Mouse (Mus musculus): Measurements from ENCODE around the gene P3h3.
"Not testable (repeated sequence)": the region's sequence is repeated elsewhere in the genome, so short reads cannot be mapped to it uniquely, and the experiment has no call there.

Gene P3h3

DNA sequence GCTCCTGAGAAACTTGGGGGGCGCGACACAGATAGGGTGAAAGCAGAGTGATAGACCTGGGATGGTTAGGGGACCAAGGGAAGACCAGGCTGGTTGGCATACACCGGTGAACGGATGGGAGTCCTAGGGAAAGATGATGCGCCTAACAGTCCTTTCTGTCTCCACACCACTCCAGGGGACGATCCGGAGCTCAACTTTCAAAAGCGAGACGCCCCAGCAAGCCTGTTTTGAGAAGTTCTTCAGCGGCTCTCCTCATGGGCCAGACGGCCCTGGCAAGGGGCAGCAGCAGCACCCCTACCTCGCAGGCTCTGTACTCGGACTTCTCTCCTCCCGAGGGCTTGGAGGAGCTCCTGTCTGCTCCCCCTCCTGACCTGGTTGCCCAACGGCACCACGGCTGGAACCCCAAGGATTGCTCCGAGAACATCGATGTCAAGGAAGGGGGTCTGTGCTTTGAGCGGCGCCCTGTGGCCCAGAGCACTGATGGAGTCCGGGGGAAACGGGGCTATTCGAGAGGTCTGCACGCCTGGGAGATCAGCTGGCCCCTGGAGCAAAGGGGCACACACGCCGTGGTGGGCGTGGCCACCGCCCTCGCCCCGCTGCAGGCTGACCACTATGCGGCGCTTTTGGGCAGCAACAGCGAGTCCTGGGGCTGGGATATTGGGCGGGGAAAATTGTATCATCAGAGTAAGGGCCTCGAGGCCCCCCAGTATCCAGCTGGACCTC is 48.3 kb downstream of the P3h3 start:
- DNase-seq (ENCODE audit: low spot score) = no peak

DNA sequence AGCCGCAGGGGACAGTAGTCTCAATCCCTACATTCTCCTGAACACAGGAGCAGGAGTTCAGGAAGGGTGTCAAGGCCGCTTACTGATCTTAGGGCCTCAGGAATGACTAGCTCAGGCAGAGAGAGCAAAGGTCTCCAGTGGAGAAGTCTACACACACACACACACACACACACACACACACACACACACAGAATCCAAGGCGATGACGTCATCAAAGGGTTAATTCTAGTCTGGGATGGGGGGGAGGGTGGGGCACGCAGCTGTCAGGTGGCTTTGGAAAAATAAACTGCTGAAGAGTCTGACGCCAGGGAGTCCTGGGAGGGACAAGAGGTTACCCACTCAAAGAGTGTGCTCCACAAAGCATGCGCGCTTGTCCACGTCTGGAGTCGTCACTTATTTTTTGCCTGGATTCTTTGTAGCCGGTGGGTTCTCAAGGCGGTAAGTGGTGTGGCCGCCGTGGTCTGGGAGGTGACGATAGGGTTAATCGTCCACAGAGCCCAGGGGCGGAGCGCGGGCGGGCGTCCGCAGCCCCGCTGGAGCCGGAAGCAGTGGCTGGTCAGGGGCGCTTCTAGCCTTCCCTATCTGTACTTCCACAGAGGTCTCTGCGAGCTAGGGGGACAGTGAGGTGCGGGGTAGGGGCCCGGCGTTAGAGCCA is 49.1 kb downstream of the P3h3 start, which contains the start of gene Spsb2:
Gene Spsb2, plus strand, starts transcription at position 304 of the 655 bp plus-strand sequence.
- DNase-seq (ENCODE audit: low spot score) = no peak

DNA sequence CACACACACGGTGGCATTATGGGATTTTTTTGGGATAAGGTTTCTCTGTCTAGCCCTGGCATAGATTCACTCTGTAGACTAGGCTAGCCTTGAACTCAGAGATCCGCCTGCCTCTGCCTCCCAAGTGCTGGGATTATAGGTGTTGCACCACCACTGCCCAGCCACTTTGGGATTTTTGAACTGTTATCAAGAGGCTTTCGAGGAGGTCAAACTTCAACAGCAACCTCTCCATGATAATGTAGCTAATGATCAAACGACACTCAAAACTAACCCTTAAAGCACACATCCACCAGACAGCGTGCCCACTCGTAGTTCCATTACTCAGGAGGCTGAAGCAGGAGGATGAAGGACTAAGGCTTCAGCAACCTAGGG is 49.6 kb downstream of the P3h3 start:
- no peak for DNase-seq (ENCODE audit: low spot score)

DNA sequence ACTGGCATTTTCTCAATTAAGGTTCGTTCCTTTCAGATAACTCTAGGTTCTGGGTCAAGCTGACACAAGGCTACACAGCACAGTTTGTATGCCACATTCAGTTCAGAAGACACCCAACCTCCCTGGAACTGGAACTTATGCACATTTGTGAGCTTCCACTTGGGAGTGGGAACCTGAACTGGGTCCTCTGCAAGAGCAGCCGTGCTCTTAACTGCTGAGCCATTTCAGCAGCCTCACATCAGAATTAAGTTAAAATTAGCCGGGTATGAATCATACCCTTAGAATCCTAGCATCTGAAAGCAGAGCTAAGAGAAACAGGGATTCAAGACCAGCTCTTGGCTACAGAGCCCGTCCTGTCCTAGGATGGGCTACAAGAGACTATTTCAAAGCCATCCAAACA is 50.2 kb downstream of the P3h3 start:
- no peak for DNase-seq (ENCODE audit: low spot score)

DNA sequence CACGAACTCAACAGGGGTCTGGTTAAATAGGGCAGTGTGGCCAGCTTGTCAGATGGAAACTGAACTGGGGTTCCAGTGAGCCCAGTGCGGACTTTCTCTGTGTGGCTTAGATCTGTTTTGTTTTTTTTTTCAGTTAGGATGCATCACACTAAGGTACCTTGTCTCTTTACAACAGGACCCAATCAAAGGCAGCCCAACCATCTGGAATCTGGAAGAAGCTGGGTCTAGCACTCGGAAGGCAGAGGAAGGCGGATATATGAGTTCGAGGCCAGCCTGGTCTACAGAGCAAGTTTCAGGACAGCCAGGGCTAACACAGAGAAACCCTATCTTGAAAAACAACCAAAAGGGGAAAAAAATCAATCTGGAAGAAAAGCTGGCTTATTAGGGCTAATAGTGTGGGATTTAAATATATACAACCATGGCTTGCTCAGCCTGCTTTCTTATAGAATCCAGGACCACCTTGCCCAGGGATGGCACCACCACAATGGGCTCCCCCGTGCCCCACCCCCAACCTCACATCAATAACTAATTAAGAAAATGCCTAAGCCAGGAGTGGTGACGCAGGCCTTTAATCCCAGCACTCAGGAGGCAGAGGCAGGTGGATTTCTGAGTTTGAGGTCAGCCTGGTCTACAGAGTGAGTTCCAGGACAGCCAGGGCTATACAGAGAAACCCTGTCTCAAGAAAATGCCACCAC is 51.0 kb downstream of the P3h3 start:
- no peak for DNase-seq (ENCODE audit: low spot score)

DNA sequence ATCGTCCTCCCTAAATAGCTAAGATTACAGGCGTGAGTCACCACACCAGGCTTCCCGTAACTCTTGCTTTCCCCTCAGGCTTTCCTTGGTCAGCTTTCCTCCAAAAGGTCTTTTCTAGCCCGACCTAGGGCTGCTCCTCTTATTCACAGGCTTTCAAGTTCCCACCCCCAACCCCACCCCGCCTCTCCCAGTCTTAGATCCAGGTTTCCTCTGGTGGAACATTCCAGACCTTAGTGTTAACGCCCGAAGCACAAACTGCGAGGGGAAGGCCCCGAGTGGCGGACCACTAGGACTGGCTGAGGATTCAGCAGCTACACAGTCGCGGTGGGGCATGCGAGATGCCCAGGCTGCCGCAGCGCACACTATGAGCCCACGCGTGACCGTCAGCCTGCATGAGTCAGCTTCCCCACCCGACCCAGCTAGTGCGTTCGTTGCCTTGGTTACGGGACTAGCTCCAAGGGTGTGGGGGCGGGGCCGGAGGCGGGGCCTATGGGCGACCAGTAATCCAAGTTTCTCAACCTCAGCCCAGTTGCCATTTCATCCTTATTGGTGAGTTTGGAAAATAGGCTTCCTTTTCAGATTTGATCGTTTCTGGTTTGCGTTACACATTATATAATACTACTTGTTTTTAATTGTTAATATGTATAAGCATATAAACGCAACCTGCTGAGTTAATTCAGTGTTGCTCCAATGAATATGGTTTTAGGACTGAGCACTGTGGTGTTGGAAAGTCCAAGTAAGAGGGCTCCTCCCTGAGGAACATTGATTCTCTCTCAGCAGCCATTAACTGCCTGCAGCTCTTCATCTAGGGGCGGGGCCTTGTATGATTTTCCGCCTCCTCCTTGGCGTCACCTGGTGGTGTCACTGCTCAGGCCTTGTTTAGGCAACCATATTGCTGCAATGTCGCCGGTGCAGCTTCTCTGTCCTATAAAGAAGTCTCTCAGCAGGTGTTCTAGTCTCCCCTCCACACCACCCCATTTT is 51.9 kb downstream of the P3h3 start:
- peak; percentile 96 for DNase-seq (ENCODE audit: low spot score)

DNA sequence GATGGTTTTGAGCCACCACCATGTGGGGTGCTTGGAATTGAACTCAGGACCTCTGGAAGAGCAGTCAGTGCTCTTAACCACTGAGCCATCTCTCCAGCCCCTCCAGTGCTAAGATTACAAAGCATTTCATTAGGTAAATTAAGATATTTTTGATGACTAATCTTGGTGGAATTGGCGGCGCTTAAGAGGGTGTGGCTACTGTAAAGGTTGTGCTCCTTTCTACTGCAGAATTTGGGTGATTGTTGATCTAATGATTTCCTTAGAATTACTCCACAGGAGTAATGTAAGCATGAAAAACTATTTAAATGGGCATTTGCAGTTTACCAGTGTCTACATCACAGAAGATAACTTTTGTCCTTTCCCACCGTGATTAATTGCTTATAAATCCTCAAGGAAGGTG is 53.2 kb downstream of the P3h3 start:
- no peak for DNase-seq (ENCODE audit: low spot score)

DNA sequence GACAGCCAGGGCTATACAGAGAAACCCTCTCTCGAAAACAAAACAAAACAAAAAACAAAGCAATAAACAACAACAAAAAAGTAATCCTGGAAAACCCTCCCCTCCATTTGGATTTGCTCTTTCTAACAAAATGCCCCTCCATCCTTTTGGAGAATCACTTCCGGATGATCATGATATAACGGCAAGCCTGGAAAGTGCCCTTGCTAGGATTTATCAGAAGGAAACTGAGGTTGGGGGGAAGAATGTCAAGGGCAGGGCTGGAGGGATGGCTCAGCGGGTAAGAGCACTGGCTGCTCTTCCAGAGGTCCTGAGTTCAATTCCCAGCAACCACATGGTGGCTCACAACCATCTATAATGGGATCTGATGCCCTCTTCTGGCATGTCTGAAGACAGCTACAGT is 53.9 kb downstream of the P3h3 start:
- DNase-seq (ENCODE audit: low spot score) = not testable (repeated sequence)

DNA sequence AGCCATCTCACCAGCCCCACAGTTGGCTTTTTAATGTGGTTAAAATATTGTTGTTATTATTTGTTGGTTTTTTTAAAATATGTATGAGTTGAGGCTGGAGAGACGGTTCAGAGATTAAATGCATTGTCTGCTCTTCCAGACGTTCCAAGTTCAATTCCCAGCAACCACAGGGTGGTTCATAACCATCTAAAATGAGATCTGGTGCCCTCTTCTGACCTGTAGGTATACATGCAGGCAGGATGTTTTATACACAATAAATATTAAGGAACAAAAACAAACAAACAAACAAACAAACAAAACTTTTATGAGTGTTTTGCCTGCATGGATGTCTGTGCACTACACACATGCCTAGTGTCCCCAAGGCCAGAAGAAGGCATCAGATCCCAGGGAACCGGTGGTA is 54.5 kb downstream of the P3h3 start:
- no peak for DNase-seq (ENCODE audit: low spot score)

DNA sequence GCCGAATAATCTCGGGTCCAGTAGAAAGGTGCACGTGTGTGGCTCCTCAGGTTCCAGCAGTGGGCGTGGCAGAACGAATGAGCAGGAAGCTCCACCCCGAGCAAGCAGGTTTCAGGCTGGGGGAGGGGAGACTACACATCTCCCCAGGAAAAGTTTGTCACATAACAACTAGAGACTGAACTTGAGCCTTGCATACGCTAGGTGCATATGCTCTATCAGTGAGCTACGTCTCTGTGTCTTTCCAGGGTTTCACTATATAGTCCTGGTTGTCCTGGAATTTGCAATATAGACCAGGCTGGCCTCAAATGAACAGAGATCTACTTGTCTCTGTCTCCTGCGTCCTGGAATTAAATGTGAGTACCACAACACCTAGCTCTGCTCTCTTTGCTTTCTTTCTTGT is 55.2 kb downstream of the P3h3 start:
- not testable (repeated sequence) for DNase-seq (ENCODE audit: low spot score)

DNA sequence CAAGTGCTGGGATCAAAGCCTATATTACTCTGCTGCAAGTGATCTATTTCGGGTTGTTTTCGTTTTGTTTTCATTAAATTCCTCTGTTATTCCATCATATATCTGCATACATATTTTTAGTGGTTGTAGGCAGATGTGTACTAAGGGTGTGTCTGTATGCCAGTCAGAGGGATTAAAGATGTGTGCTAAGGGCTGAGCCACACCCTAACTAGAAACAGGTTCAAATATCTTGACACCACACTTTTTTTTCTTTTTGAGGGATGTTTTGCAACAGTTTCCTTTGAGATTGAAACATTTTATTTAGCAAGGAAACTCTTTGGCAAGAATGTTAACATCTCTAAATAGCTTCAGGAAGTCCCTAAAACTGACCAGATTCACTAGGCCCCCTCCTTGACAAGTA is 61.4 kb downstream of the P3h3 start:
- DNase-seq (ENCODE audit: low spot score) = no peak

DNA sequence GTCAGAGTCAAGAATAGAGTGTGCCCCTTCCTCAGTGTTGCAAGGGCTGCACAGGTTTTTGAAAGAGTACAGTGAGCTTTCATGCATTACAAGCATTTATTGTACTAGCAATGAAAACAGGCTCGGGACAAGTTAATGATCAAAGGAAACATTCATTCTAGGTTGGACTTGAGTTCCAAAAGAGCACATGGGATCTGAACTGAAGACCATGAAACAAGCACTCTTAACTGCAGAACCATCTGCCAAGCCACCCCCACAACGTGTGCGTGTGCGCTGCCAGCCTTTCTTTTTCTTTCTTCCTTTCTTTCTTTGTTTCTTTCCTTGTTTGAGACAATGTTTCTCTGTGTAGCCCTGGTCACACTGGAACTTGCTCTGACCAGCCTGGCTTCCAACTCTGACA is 61.8 kb downstream of the P3h3 start:
- no peak for DNase-seq (ENCODE audit: low spot score)

DNA sequence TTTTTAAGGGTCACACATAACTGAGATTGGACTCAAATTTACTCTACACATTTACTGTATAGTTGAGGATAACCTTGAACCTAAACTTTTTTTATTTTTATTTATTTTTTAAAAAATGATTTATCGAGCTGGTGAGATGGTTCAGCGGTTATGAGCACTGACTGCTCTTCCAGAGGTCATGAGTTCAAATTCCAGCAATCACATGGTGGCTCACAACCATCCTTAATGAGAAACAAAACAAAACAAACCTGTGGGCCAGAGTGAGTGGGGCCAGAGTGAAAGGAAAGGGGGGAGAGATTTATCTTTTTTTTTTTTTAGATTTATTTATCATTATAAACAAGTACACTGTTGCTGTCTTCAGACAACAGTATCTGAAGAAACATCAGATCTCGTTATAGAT is 65.6 kb downstream of the P3h3 start:
- no peak for DNase-seq (ENCODE audit: low spot score)

All from left cerebral cortex, adult 11 months (tissue).